Mouse (Mus musculus) thymus, adult 2 months (tissue): Measurements from ENCODE around the gene Kcnh7.

Experiments
- CTCF ChIP-seq: fragments of 200-500 bp; IDR thresholded peaks from 2 replicates; pipeline ENCODE4 v1.5.1; 2012; ENCODE audit warnings: mild to moderate bottlenecking, control low read depth, low read length, moderate library complexity, borderline replicate concordance; ENCODE audit not compliant: control insufficient read depth, poor library complexity, insufficient read depth; ENCODE audit errors: extremely low read depth
- POLR2A ChIP-seq: fragments of 200-500 bp; IDR thresholded peaks from 2 replicates; pipeline ENCODE4 v1.6.1; 2012; ENCODE audit warnings: mild to moderate bottlenecking, low read length, control low read depth, moderate library complexity; ENCODE audit not compliant: control insufficient read depth, poor library complexity, insufficient read depth; ENCODE audit errors: extremely low read depth

- TF ChIP-seq POLR2A = no peak
- no peak for TF ChIP-seq CTCF
Measured at GRCm38 (mm10) chr2:63014909-63015308, 169.2 kb downstream of the Kcnh7 start.
